In genomic region chr16:10967756-10968155, GRCm38 (mm10) we compare ENCODE assay signal across 23 mouse cellular contexts.
"Had no signal": no experiment of that assay in that cellular context is flagged by ENCODE, and none has a peak within 500 bp of the region (broad histone marks: within the 10 kb centered on the region; RNA-seq: fewer than 3 reads in every experiment).

No protein-coding gene starts in this region.

- H3K4me2 ChIP-seq: heart, embryonic 12.5 days; hindbrain, embryonic 12.5 days; hindbrain, embryonic 14.5 days; intestine, embryonic 15.5 days; limb, embryonic 12.5 days; liver, embryonic 12.5 days had no signal

- ATAC-seq: hindbrain, embryonic 16.5 days; inflammation-experienced regulatory T-cells, adult 6 months; intestine, embryonic 15.5 days; intestine, postnatal 0 days; liver, embryonic 12.5 days had no signal

- H3K4me3 ChIP-seq: gastrocnemius, adult 2 months; heart, embryonic 10.5 days; heart, embryonic 12.5 days; hindbrain, embryonic 10.5 days; hindbrain, embryonic 12.5 days; intestine, embryonic 15.5 days; layer of hippocampus, adult 2 months; left cerebral cortex, adult 2 months; limb, embryonic 10.5 days; limb, embryonic 12.5 days; liver, embryonic 12.5 days had no signal

- H3K4me1 ChIP-seq: hindbrain, embryonic 12.5 days; limb, embryonic 10.5 days had no signal

- H3K9ac ChIP-seq: heart, embryonic 12.5 days; hindbrain, embryonic 12.5 days; hindbrain, embryonic 14.5 days; intestine, embryonic 15.5 days; limb, embryonic 12.5 days; liver, embryonic 12.5 days; liver, embryonic 14.5 days had no signal

- DNase-seq: gastrocnemius, adult 2 months; gastrocnemius, postnatal 10 days; gastrocnemius, postnatal 25 days; heart, adult 18-20 months; heart, postnatal 10 days; heart, postnatal 4 days; kidney, adult 18-20 months; liver had no signal

- H3K27ac ChIP-seq: gastrocnemius, adult 2 months; heart, embryonic 10.5 days; hindbrain, embryonic 12.5 days; hindbrain, embryonic 14.5 days; layer of hippocampus, adult 2 months; left cerebral cortex, adult 2 months; limb, embryonic 10.5 days; limb, embryonic 12.5 days; liver, embryonic 12.5 days; liver, embryonic 14.5 days had no signal

- H3K27me3 ChIP-seq: heart, embryonic 12.5 days; hindbrain, embryonic 12.5 days; intestine, embryonic 15.5 days; limb, embryonic 12.5 days; liver, embryonic 12.5 days had no signal

- H3K9me3 ChIP-seq: heart, embryonic 10.5 days; heart, embryonic 12.5 days; hindbrain, embryonic 10.5 days; hindbrain, embryonic 12.5 days; intestine, embryonic 15.5 days; limb, embryonic 10.5 days; limb, embryonic 12.5 days; liver, embryonic 12.5 days had no signal
